ENCODE assay signal across 9 mouse cellular contexts in the genomic region with DNA sequence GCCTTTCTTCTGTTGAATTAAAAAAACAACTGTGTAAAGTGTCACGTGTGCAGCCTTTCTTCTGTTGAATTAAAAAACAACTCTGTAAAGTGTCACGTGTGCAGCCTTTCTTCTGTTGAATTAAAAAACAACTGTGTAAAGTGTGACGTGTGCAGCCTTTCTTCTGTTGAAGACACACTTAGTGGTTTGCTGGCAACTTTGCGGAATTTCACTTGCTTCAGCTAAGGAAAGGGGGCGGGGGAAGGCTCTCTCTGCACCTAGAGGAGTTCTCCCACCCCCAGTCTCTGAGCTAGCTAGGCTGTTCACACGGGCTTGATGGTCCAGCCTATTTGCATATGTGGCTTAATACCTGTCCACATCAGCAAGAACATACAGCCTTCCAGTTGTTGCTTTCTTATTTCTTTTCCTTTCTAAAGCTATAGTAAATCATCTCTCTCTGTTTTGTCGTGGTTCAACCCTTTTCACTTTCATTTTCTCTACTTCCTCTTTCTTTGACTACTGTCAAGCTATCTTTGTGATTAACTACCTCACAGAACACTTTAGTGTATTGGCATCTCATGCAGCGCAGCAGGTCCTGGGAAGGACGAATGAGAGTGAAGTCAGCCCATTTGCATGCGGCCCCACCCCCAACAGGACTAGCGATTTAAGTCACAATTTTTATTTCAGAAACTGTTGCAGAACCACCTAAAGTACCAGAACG. TPM values are rescaled to one million over a fixed set of nuclear protein-coding genes. Genes with fewer than 3 reads are reported as not detected.
DNase-seq lines count a peak whose midpoint lies in the region; ATAC-seq and TF ChIP-seq lines count a peak whose summit lies in the region.
"Had no signal": no experiment of that assay in that cellular context is flagged by ENCODE, and none has a peak within 500 bp of the region (broad histone marks: within the 10 kb centered on the region; RNA-seq: fewer than 3 reads in every experiment).

No protein-coding gene starts in this region.

- no peak overlapping the region for H3K9ac ChIP-seq in heart, embryonic 15.5 days
- no peak overlapping the region for H3K9ac ChIP-seq in lung, postnatal 0 days (replicated peaks; ENCODE audit: low read depth)
- no peak overlapping the region for H3K9ac ChIP-seq in stomach, postnatal 0 days (ENCODE audit: low read length)
- no peak overlapping the region for H3K9ac ChIP-seq in hindbrain, embryonic 14.5 days
- H3K9ac ChIP-seq: embryonic facial prominence, embryonic 13.5 days had no signal

- intact Hi-C loops in left cerebral cortex, adult 2 months (cut with DNase I) = no loop called here
- intact Hi-C loops in left cerebral cortex, postnatal 14 days (cut with DNase I) = no loop called here

- H3K9me3 ChIP-seq in heart, embryonic 15.5 days (replicated peaks) = no peaks in the 10 kb centered on the region
- no peaks in the 10 kb centered on the region for H3K9me3 ChIP-seq in lung, postnatal 0 days (ENCODE audit: low read length)
- H3K9me3 ChIP-seq in stomach, postnatal 0 days (ENCODE audit: control insufficient read depth, low read length) = no peaks in the 10 kb centered on the region
- H3K9me3 ChIP-seq in hindbrain, embryonic 14.5 days (ENCODE audit: control insufficient read depth, low read length) = no peaks in the 10 kb centered on the region
- H3K9me3 ChIP-seq: embryonic facial prominence, embryonic 13.5 days had no signal

- no peak for DNase-seq in left cerebral cortex, adult 2 months (ENCODE audit: extremely low spot score in 1 of 2, low spot score in 2 of 2)
- DNase-seq in left cerebral cortex, postnatal 14 days (ENCODE audit: low spot score in 2 of 2) = no peak
- peak; percentile 54 for DNase-seq in lung, postnatal 0 days (ENCODE audit: low spot score)
- DNase-seq in stomach, postnatal 0 days (ENCODE audit: low spot score) = no peak
- DNase-seq in hindbrain, embryonic 14.5 days (ENCODE audit: low spot score) = no peak
- DNase-seq in layer of hippocampus, postnatal 36 days = no peak
- DNase-seq in retina, embryonic 14.5 days (ENCODE audit: low spot score) = no peak

- WGBS in heart, embryonic 15.5 days = 58% methylated on average over 12 of the region's 12 CpGs
- WGBS in lung, postnatal 0 days = 60% methylated on average over 12 of the region's 12 CpGs
- 54% methylated on average over 12 of the region's 12 CpGs for WGBS in stomach, postnatal 0 days
- 73% methylated on average over 12 of the region's 12 CpGs for WGBS in hindbrain, embryonic 14.5 days

- H3K36me3 ChIP-seq in heart, embryonic 15.5 days = no peaks in the 10 kb centered on the region
- 0 out of 2 replicates have a peak, but pooled peaks cover 4% of the 10 kb centered on the region for H3K36me3 ChIP-seq in lung, postnatal 0 days (ENCODE audit: insufficient read depth, low read length)
- H3K36me3 ChIP-seq in stomach, postnatal 0 days (ENCODE audit: control insufficient read depth, insufficient read depth, low read length) = no peaks in the 10 kb centered on the region
- H3K36me3 ChIP-seq in hindbrain, embryonic 14.5 days (replicated peaks; ENCODE audit: control insufficient read depth, insufficient read depth) = peaks cover 10% of the 10 kb centered on the region; the same call in 1 of the 2 replicates
- H3K36me3 ChIP-seq: embryonic facial prominence, embryonic 13.5 days had no signal

- H3K4me2 ChIP-seq in heart, embryonic 15.5 days = peak overlapping the region; percentile 33
- H3K4me2 ChIP-seq in lung, postnatal 0 days (replicated peaks; ENCODE audit: low read depth, low read length) = peak overlapping the region; percentile 32; the same call in 1 of the 2 replicates
- peak overlapping the region; percentile 34; the same call in 1 of the 2 replicates for H3K4me2 ChIP-seq in stomach, postnatal 0 days (replicated peaks; ENCODE audit: low read depth)
- no peak overlapping the region for H3K4me2 ChIP-seq in hindbrain, embryonic 14.5 days (replicated peaks)
- H3K4me2 ChIP-seq: embryonic facial prominence, embryonic 13.5 days had no signal

- no peak for TF ChIP-seq EP300 in lung, postnatal 0 days (IDR thresholded peaks at IDR 0.05)
- no peak for TF ChIP-seq EP300 in stomach, postnatal 0 days (optimal IDR thresholded peaks at IDR 0.05)

- no peaks in the 10 kb centered on the region for H3K27me3 ChIP-seq in heart, embryonic 15.5 days
- H3K27me3 ChIP-seq in lung, postnatal 0 days (replicated peaks; ENCODE audit: insufficient read depth, low read length) = no peaks in the 10 kb centered on the region
- no peaks in the 10 kb centered on the region for H3K27me3 ChIP-seq in stomach, postnatal 0 days (ENCODE audit: control insufficient read depth, insufficient read depth, low read length)
- H3K27me3 ChIP-seq in hindbrain, embryonic 14.5 days (ENCODE audit: control insufficient read depth, insufficient read depth, low read length) = no peaks in the 10 kb centered on the region
- H3K27me3 ChIP-seq: embryonic facial prominence, embryonic 13.5 days had no signal

- TF ChIP-seq CTCF in left cerebral cortex, adult 2 months (IDR thresholded peaks at IDR 0.05) = no peak
- no peak for TF ChIP-seq CTCF in lung, postnatal 0 days (IDR thresholded peaks at IDR 0.05)
- no peak for TF ChIP-seq CTCF in stomach, postnatal 0 days (IDR thresholded peaks at IDR 0.05; ENCODE audit: low read depth)

- ATAC-seq in heart, embryonic 15.5 days (replicated peaks; ENCODE audit: insufficient number of reproducible peaks, insufficient read depth, low FRiP score, low read depth) = no peak
- peak; percentile 14; the same call in 1 of the 2 replicates for ATAC-seq in lung, postnatal 0 days
- ATAC-seq in stomach, postnatal 0 days (ENCODE audit: low FRiP score, low TSS enrichment) = peak; percentile 26; the same call in 1 of the 2 replicates
- ATAC-seq in hindbrain, embryonic 14.5 days (ENCODE audit: low FRiP score) = no peak

- H3K4me3 ChIP-seq in left cerebral cortex, adult 2 months = peak overlapping the region; percentile 33
- H3K4me3 ChIP-seq in heart, embryonic 15.5 days = peak overlapping the region; percentile 25
- H3K4me3 ChIP-seq in lung, postnatal 0 days (ENCODE audit: low read depth, low read length) = peak overlapping the region; percentile 16
- H3K4me3 ChIP-seq in stomach, postnatal 0 days (ENCODE audit: low read depth, low read length) = peak overlapping the region; percentile 27
- no peak overlapping the region for H3K4me3 ChIP-seq in hindbrain, embryonic 14.5 days (replicated peaks; ENCODE audit: low read length)
- H3K4me3 ChIP-seq: embryonic facial prominence, embryonic 13.5 days had no signal

- no peak overlapping the region for H3K27ac ChIP-seq in left cerebral cortex, adult 2 months
- H3K27ac ChIP-seq in heart, embryonic 15.5 days = 0 out of 2 replicates have a peak overlapping the region, but pooled peaks have one; percentile 7
- no peak overlapping the region for H3K27ac ChIP-seq in lung, postnatal 0 days (ENCODE audit: low read length)
- H3K27ac ChIP-seq in stomach, postnatal 0 days (replicated peaks) = no peak overlapping the region
- no peak overlapping the region for H3K27ac ChIP-seq in hindbrain, embryonic 14.5 days
- H3K27ac ChIP-seq: embryonic facial prominence, embryonic 13.5 days had no signal

- H3K4me1 ChIP-seq in heart, embryonic 15.5 days (replicated peaks) = no peaks in the 10 kb centered on the region
- H3K4me1 ChIP-seq in lung, postnatal 0 days (ENCODE audit: insufficient read depth, low read depth, low read length) = no peaks in the 10 kb centered on the region
- no peaks in the 10 kb centered on the region for H3K4me1 ChIP-seq in stomach, postnatal 0 days (replicated peaks; ENCODE audit: control insufficient read depth, insufficient read depth)
- H3K4me1 ChIP-seq in hindbrain, embryonic 14.5 days (replicated peaks; ENCODE audit: control insufficient read depth, insufficient read depth, low read length) = no peaks in the 10 kb centered on the region; the same call in 1 of the 2 replicates

RNA-seq across cellular contexts. Expression of gene Patj, which starts 41.2 kb away (rescaled TPM):
- total RNA-seq in left cerebral cortex, adult 2 months (2021) = 10 to 100 TPM; 16.0 to 17.5 TPM
- total RNA-seq in left cerebral cortex, postnatal 14 days (2021) = 1 to 10 TPM; 7.8 to 8.4 TPM
- polyA plus RNA-seq in heart, embryonic 15.5 days (2015; fragmentation: Nextera tagmentation; extraction: Ambion mirVana) = 5.9 and 10.4 TPM in 2 replicates
- polyA plus RNA-seq in lung, postnatal 0 days (2015; fragmentation: Nextera tagmentation; extraction: Ambion mirVana) = 13.4 and 17.2 TPM in 2 replicates
- 6.2 and 8.0 TPM in 2 replicates for polyA plus RNA-seq in stomach, postnatal 0 days (2015; fragmentation: Nextera tagmentation; extraction: Ambion mirVana)
- 8.0 and 9.1 TPM in 2 replicates for polyA plus RNA-seq in hindbrain, embryonic 14.5 days (2014; fragmentation: Nextera tagmentation; extraction: Ambion mirVana)
- 1 to 10 TPM; 6.4 to 9.5 TPM for total RNA-seq in layer of hippocampus, postnatal 36 days (2021)

RNA-seq across cellular contexts. Expression of gene Tm2d1, which starts 53.7 kb away (rescaled TPM):
- total RNA-seq in left cerebral cortex, adult 2 months (2021) = 10 to 100 TPM; 36.2 to 40.5 TPM
- total RNA-seq in left cerebral cortex, postnatal 14 days (2021) = 10 to 100 TPM; 48.8 to 49.8 TPM
- polyA plus RNA-seq in heart, embryonic 15.5 days (2015; fragmentation: Nextera tagmentation; extraction: Ambion mirVana) = 85.7 and 112 TPM in 2 replicates
- 110 and 119 TPM in 2 replicates for polyA plus RNA-seq in lung, postnatal 0 days (2015; fragmentation: Nextera tagmentation; extraction: Ambion mirVana)
- 100 and 103 TPM in 2 replicates for polyA plus RNA-seq in stomach, postnatal 0 days (2015; fragmentation: Nextera tagmentation; extraction: Ambion mirVana)
- polyA plus RNA-seq in hindbrain, embryonic 14.5 days (2014; fragmentation: Nextera tagmentation; extraction: Ambion mirVana) = 144 and 145 TPM in 2 replicates
- total RNA-seq in layer of hippocampus, postnatal 36 days (2021) = 10 to 100 TPM; 38.2 to 41.4 TPM

Comparison
In these comparisons a context has a peak if more than half of its experiments do, and no peak if none do; other contexts are left out.
1. ATAC-seq: peak in lung, postnatal 0 days (single experiment) and stomach, postnatal 0 days (single experiment); none in heart, embryonic 15.5 days (single experiment) and hindbrain, embryonic 14.5 days (single experiment).